In the genomic region with DNA sequence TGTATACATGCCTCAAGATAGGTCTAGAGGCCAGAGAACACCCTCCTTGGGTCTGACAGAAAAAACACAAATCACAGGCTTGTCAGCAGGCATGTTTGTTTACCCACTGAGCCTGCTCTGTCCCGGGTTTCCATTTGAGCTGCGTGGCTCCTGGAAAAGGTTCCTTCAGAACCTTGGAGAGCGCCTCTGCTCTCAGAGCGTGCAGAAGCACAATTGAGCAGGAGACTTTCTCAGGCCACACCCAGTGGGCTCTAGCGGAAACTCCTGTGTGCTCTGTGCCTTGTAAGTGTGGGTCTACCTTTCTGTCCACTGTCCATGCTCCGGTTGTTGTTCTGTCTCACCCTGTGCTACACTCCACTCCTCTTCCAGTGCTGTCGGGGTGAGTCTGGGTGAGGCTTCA, we compare ENCODE assay signal across 8 mouse cellular contexts. TPM values are rescaled to one million over a fixed set of nuclear protein-coding genes. Genes with fewer than 3 reads are reported as not detected.
DNase-seq lines count a peak whose midpoint lies in the region; ATAC-seq lines count a peak whose summit lies in the region.
"Had no signal": no experiment of that assay in that cellular context is flagged by ENCODE, and none has a peak within 500 bp of the region (broad histone marks: within the 10 kb centered on the region; RNA-seq: fewer than 3 reads in every experiment).

No protein-coding gene starts in this region.

- peaks cover 30% of the 10 kb centered on the region for H3K27me3 ChIP-seq in kidney, embryonic 14.5 days (ENCODE audit: control insufficient read depth, insufficient read depth, low read length)

- no peak overlapping the region for H3K9ac ChIP-seq in kidney, embryonic 14.5 days (ENCODE audit: low read depth, low read length)

- no peak overlapping the region for H3K4me2 ChIP-seq in kidney, embryonic 14.5 days (replicated peaks; ENCODE audit: low read depth, low read length)

- no peaks in the 10 kb centered on the region for H3K36me3 ChIP-seq in kidney, embryonic 14.5 days (ENCODE audit: control insufficient read depth, insufficient read depth, low read length)

- no peak overlapping the region for H3K4me3 ChIP-seq in kidney, embryonic 14.5 days (ENCODE audit: low read length)
- H3K4me3 ChIP-seq: erythroblast, embryonic 14.5 days had no signal

- no peaks in the 10 kb centered on the region for H3K9me3 ChIP-seq in kidney, embryonic 14.5 days (ENCODE audit: control insufficient read depth, low read length)

- H3K27ac ChIP-seq in kidney, embryonic 14.5 days (ENCODE audit: low read depth, low read length) = no peak overlapping the region

- WGBS in kidney, embryonic 14.5 days = 16% methylated on average over 7 of the region's 7 CpGs

- DNase-seq in thymus, postnatal 0 days (ENCODE audit: low spot score) = peak; percentile 36
- DNase-seq in thymus, postnatal 25 days = no peak
- peak; percentile 32 for DNase-seq in adrenal gland, postnatal 25 days
- DNase-seq in retina, embryonic 14.5 days (ENCODE audit: low spot score) = peak; percentile 75
- no peak for DNase-seq in cerebellum, postnatal 14 days

- 0 out of 2 replicates have a peak, but pooled peaks have one; percentile 12 for ATAC-seq in kidney, embryonic 14.5 days (ENCODE audit: low FRiP score, low TSS enrichment)
- no peak for ATAC-seq in erythroid progenitor cell, adult 5-6 weeks (replicated peaks; ENCODE audit: low FRiP score, poor library complexity, severe bottlenecking)

- H3K4me1 ChIP-seq in kidney, embryonic 14.5 days (ENCODE audit: control insufficient read depth, insufficient read depth, low read length) = 0 out of 2 replicates have a peak, but pooled peaks cover under 1% of the 10 kb centered on the region

RNA-seq across cellular contexts. Expression of a gene that starts 6.8 kb away (rescaled TPM):
- 0.04 TPM in 1 of 2 replicates, not detected in the other for polyA plus RNA-seq in thymus, postnatal 0 days (2015; fragmentation: Nextera tagmentation; extraction: Ambion mirVana)
- total RNA-seq in adrenal gland, postnatal 25 days (2021) = 2.0 and 3.2 TPM in 2 replicates
- 0.30 and 0.46 TPM in 2 replicates for polyA plus RNA-seq in kidney, embryonic 14.5 days (2014; fragmentation: Nextera tagmentation; extraction: Ambion mirVana)
- total RNA-seq in erythroid progenitor cell, adult 5-6 weeks (2015; ENCODE audit: low replicate concordance) = not detected in 2 replicates
- not detected in 2 replicates for total RNA-seq in erythroid progenitor cell, adult 5-6 weeks (2017; ENCODE audit: low replicate concordance)
- polyA plus RNA-seq: erythroblast, embryonic 14.5 days had no signal

Comparison
In these comparisons a context has a peak if more than half of its experiments do, and no peak if none do; other contexts are left out.
1. DNase-seq: peak in thymus, postnatal 0 days (single experiment), adrenal gland, postnatal 25 days (single experiment) and retina, embryonic 14.5 days (single experiment); none in thymus, postnatal 25 days (single experiment) and cerebellum, postnatal 14 days (0 of 2).